Mouse (Mus musculus) MEL (cell line): Measurements from ENCODE around the gene Tmtc1.

ENCODE experiments used
- CHD2 ChIP-seq: IDR thresholded peaks from 2 replicates; pipeline ENCODE4 v1.6.1; 2011; ENCODE audit warnings: low read length, improper control_type of control experiment
- CTCF ChIP-seq, 3 experiments: IDR thresholded peaks in 2 of 3; conservative IDR thresholded peaks in 1 of 3; 2 replicates each; pipeline ENCODE4 v1.5.1; 2011 to 2012; ENCODE audit warnings: low read length in 3 of 3, low read depth in 2 of 3, mild to moderate bottlenecking in 2 of 3, improper control_type of control experiment in 1 of 3, inconsistent platforms in 1 of 3, mixed read lengths in 1 of 3, moderate library complexity in 1 of 3; ENCODE audit not compliant: control insufficient read depth in 1 of 3, insufficient read depth in 1 of 3, poor library complexity in 1 of 3, severe bottlenecking in 1 of 3
- GABPA ChIP-seq: IDR thresholded peaks from 2 replicates; pipeline ENCODE4 v1.6.1; 2012; ENCODE audit warnings: low read depth, mild to moderate bottlenecking, inconsistent platforms, low read length, improper control_type of control experiment, moderate library complexity
- HCFC1 ChIP-seq: IDR thresholded peaks from 2 replicates; pipeline ENCODE4 v1.6.1; 2012; ENCODE audit warnings: low read depth, mild to moderate bottlenecking, inconsistent platforms, low read length, improper control_type of control experiment, moderate library complexity
- MAX ChIP-seq: IDR thresholded peaks from 2 replicates; pipeline ENCODE4 v1.6.1; 2011; ENCODE audit warnings: low read length, improper control_type of control experiment
- POLR2A ChIP-seq, 2 experiments: IDR thresholded peaks; 2 replicates each; pipeline ENCODE4 v1.6.1; 2011 to 2012; ENCODE audit warnings: low read length in 2 of 2, mild to moderate bottlenecking in 2 of 2, control low read depth in 1 of 2, improper control_type of control experiment in 1 of 2, low read depth in 1 of 2, moderate library complexity in 1 of 2; ENCODE audit not compliant: control insufficient read depth in 1 of 2, insufficient read depth in 1 of 2, poor library complexity in 1 of 2
- ZC3H11A ChIP-seq: IDR thresholded peaks from 2 replicates; pipeline ENCODE4 v1.6.1; 2012; ENCODE audit warnings: low read depth, mild to moderate bottlenecking, inconsistent platforms, low read length, improper control_type of control experiment

DNA sequence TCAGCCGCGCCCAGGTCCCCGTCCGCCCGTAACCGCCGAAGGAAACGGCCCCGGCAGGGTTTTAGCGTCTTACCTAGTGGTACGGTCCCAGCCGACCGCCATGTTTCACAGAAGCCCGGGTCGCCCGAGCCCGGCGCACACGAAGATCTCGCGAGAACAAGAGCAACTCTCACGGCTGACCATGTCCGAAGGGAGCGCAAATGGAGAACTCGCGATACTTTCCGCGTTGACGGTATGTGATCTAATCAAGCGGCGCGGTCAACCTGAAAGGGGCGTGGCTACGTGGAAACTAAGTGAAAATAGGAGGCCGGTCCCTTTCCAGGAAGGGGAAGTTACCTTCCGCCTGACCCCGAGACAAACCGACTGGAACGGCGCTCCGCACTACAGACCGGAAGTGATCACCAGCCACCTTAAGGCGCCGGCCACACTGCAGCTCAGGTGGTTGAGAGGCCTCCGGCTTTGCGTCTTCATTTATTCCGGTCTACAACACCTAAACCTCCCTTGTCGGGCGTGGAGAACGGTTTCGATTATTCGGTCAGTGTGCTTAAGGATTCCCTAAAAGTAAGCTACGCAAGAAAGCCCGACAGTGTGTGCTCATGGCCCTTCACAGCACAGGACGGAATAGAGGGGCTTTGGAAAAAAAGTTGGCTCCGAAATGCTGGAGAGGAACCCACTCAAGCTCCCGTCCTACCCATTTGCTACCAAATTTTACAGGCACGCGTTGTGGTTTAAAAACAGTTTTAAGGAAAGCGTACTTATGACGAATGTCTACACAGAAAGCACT lies 232.1 kb downstream of the Tmtc1 start, which contains the start of gene Ergic2:
- TF ChIP-seq HCFC1 (peak; percentile 90), POLR2A (IDR thresholded peaks at IDR 0.05; ENCODE audit: control insufficient read depth in 1 of 2, insufficient read depth in 1 of 2, low read depth in 1 of 2, low read length in 2 of 2, poor library complexity in 1 of 2) (peak; percentile 94 to 97), MAX (peak; percentile 74), CTCF (IDR thresholded peaks at IDR 0.05 in 2 of 3, conservative IDR thresholded peaks at IDR 0.05 in 1 of 3; ENCODE audit: control insufficient read depth in 1 of 3, insufficient read depth in 1 of 3, low read depth in 2 of 3, low read length in 3 of 3, poor library complexity in 1 of 3, severe bottlenecking in 1 of 3) (no peak), CHD2 (peak; percentile 97), ZC3H11A (no peak), GABPA (no peak)
